Mouse (Mus musculus) 3T3-L1 (cell line): ENCODE measurements around the gene Ube4b.
"Not testable (repeated sequence)": the region's sequence is repeated elsewhere in the genome, so short reads cannot be mapped to it uniquely, and the experiment has no call there.

ENCODE experiments used
- DNase-seq: peaks from one replicate; pipeline ENCODE4 v3.0.0-alpha.2; 2015; ENCODE audit warnings: low read depth, low spot score

The Ube4b gene

DNA sequence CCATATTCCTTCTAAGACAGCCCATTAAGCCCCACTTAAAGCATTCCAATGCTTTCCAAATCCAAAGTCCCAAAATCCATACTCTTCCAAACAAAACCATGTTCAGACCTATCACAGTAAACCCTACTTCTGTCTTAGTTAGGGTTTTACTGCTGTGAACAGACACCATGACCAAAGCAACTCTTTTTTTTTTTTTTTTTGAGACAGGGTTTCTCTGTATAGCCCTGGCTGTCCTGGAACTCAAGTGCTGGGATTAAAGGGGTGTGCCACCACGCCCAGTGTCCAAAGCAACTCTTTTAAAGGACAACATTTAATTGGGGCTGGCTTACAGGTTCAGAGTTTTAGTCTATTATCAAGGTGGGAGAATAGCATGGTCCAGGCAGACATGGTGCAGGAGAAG is 5.3 kb upstream of the Ube4b start:
- not testable (repeated sequence) for DNase-seq

DNA sequence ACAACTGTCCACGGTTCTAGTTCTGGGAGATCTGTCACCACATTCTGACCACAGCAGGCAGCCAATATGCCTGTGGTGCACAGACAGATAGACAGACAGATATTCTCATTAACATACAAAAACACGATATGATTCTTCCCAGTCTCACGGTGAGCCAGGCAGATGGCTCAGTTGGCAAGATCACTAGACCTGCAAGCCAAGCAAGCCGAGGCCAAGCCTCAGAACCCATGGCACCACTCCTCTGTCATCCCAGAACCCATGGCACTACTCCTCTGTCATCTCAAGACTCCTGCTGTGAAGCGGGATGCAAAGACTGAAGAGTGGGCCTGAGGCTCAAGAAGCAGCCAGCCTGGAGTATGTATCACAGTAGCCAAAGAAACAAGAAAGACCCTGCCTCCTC is 3.0 kb upstream of the Ube4b start:
- no peak for DNase-seq

DNA sequence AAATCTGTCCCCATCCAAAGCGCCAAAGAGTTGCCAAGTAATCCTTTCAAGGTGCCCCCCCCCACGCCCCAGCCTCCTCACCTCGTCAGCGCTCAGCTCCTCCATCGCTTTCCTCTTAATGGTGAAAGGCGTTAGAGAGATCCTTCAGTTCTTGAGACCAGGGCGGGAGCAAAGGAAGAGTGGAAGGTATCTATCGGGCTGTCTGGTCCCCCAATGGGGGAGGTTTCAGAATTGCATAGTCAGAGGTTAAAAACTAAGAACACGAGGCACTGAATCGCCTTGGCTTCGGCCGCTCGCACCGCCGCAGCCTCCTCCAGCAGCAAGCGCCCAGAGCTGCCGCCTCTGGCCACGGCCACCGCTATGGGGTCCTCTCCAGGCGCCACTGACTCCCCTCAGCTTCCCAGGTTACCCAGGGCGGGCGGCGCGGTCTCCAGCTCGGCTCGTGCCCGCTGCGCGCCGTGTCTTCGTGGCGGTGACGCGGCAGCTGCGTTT is 702 bp downstream of the Ube4b start:
- DNase-seq = peak; percentile 51

DNA sequence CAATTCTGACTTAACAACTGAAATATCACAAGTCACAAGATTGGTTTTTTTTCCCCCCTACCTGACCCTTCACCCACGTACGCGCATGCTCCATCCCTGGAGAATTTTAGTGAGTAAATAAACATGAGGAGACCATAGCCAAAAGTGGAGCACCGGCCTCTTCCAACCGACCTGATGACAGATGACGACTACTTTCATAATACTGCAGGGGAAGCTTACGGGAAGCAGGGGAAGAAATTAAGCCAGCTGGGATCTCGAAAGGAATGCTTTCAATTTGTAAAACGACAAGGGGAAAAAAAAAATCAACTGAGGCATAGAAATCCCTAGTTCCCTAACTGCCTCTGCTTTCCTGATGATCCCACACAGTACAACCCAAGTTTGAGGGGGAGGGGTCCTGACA is 1.8 kb downstream of the Ube4b start:
- DNase-seq = peak; percentile 67

DNA sequence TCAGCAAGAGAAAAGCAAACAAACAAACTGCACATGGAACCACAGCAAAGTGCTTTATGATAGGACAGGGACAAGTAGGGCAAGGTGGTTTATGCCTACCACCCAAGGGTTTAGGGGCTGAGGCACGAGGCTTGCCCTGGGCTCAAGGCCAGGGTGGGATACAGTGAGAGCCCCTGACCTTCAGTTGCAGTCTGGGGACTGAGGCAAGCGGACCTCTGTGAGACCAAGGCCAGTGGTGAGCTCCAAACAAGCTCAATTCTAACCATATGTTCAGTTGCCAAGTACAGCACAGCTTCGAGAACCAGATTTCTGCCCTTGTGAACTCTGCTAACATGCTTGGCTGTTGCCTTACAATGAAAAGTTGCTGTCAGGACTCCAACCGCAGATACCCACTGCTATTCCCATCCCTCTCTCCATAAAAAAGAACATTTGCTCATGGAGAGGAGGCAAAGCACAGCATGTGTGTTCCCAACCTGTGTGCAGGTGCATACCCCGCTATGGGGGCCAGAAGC is 8.6 kb downstream of the Ube4b start:
- DNase-seq = no peak

DNA sequence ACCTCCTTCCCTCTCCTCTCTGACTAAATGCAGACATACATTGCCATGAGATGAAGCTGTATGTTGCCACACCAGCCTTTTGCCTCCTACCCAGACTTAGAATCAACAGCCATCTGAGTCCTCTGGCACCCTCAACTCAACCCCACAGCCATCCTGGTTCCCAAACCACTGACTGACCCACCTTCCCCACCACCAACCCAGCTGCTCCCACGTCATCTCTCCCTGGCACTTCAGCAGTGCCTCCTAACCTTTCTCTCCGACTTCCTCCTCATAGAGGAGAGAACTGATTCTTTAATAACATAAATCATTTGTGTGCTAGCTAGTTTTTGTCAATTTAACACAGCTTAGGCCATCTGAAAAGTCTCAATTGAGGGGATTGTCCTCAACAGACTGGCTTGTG is 9.6 kb downstream of the Ube4b start:
- DNase-seq = no peak

DNA sequence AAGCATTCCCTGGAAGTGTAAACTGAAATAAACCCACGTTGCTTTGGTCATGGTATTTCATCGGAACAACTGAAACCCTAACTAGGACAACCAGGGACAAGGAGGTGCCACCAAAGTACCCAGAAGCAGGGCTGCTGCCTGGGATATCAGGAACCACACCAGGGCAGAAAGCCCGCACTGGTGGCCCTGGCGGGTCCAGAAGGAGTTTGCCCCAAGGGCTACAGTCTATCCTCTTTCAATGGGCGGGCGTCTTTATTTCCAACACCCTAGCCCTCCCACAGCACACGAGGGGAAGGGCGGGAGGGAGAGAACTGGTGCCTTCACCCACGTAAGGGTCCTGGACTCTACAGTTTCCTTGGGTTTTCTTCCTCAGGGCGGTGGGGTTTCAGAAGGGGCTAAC is 10.1 kb downstream of the Ube4b start:
- DNase-seq = no peak

DNA sequence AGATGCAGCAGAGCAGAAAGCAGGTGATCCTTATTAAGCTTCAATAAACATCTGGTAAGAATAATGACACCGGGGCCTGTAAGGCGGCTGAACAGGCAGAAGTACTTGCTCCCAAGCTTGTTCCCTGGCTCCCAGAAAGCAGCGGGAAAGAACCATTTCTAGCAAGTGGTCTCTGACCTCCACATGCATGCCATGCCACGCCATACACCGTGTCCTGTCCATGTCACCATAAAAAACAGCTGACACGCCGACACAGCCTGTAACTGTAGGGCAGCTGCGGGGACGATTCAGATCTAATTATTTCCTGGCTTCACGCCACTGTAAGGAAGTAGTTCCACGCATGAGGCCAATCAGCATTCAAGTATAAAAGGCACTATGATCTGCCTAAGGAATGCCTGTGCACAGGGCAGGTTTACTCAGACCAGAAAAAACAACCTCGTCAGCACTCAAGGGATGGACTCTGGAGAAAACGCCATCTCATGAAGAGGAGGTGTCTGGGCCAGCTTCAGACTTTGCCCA is 10.8 kb downstream of the Ube4b start:
- no peak for DNase-seq

DNA sequence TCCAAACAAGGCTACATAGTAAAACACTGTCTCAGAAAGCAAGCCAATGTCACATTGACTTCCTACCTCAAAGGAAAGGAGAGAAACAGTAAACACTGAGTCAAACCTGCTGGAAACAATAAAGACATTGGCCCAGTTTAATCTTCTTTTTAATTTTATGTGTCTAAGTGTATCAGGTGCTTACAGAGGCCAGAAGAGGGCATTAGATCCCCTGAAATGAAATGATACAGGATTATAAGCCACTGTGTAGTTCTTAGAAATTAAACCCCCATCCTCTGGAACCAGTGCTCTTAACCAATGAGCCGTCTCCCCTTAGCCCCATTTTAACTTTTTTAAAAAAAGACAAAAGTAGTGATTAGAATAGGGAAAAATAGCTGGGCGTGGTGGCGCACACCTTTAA is 12.3 kb downstream of the Ube4b start:
- no peak for DNase-seq

DNA sequence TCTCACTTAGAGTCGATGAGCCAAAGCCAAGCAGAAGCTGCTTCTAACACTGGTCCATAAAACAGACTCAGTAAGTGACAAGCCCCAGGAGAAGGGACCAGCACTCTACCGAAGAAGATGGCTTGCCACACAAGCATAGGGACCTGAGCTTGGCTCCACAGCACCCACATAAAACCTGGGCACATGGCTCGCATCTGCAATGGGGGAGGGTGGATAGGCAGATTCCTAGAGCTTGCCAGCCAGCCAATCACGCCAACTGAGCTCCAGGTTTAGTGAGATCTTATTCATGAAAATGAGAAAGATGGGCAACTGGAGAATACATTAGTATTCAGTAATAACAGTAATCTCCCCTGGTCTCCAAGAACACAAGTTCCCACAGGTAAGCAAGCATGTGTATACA is 16.8 kb downstream of the Ube4b start:
- no peak for DNase-seq

DNA sequence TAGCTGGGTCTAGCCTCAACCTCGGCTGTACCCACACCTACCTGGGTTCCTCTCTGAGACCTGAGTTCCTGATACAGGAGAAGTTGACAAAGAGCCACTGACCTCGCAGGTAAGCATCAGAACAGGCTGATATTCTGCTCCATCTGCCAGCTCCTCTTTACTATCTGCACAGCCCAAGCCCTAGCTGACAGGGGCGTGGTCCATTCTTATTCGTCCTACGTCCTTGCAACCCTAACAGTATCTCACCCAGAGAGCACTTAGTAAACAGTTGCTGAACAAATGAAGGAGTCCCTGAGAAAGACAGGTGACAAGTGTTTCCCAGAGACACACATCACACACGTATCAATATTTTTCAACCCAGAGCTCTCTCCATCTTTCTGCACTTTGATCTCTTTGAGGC is 18.2 kb downstream of the Ube4b start:
- no peak for DNase-seq

DNA sequence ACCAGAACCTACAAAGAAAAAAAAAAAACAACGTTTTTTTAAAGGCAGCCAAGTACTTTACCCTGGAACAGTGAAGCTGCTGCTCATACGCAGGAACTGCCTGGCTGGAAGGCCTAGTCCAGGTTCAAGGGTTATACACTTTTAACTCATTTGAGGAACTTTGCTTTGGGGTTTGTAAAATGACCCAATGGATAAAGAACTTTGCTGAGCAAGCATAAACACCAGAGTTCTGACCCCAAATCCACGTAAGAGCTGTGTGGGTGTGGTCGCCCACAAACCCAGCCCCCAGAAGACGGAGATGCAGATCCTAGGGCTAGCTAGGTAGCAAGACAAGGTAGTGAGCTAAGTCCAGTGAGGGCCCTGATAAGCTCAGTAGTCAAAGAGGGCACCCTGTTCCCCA is 19.1 kb downstream of the Ube4b start:
- DNase-seq = no peak

DNA sequence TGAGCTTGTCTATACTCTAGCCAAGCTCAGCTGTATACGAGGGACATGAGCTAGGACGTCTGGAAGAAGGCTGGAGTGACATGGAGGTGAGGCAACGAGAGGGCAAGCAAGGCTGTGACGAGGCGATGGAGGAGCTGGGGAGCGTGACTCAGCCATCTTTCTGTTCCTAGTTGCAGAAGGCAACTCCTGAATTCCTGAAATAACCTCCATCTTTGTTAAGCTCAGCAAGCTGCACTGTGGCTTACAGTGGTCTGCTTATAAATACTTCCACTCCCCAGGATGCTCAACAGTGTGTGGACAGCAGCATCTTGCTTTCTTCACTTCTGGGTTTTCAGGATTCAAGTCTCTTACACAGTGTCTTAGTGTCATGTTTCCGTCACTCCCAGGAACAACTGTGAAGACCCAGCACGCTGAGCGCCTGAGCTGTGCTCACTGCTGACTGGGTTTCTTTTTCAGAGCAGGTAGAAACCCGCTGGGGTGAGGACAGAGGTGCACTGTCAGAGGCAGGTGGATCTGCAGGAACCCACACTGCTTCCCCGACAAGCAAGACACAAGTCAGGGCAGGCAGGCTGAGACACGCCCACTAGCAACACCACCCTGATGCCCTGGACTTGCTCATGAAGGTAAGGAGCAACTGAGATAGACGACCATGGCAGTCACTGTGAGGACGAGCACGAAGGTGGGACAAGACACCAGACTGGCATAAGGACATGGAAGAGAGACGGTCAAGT is 20.7 kb downstream of the Ube4b start:
- peak; percentile 73 for DNase-seq

DNA sequence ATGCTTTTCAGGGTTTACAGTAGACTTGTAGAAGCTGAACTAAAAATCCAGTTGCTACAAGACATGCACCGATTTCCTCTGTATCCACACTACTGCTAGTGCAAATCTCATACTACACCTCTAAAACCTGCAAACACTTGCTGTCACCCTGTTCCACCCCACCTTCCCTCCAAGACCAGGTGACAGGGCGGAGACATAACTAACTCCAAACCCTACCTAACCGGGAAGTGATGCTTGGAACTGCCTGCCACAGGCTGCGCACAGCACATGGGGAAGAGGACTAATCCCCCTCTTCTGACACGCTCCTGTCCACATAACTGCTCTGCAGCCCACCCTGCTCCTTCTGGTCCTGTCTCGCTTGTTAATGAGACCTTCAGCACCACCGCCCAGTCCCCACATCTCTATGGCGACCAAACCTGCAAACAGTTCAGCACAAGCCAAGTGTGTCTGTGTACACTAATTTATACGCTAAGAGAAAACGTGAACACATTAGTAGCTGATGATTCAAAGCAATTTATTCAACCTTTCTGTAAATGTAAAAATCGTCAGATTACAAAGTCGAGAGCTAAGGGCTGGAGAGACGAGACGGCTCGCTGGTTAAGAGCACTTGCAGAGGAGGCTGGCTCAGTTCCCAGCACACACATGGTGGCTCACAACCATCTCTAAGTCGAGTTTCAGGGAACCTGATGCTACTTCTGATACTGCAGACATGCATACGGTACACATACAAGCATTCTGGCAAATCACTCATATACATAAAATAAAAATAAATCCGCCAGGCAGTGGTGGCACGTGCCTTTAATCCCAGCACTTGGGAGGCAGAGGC is 21.7 kb downstream of the Ube4b start:
- peak; percentile 18 for DNase-seq

DNA sequence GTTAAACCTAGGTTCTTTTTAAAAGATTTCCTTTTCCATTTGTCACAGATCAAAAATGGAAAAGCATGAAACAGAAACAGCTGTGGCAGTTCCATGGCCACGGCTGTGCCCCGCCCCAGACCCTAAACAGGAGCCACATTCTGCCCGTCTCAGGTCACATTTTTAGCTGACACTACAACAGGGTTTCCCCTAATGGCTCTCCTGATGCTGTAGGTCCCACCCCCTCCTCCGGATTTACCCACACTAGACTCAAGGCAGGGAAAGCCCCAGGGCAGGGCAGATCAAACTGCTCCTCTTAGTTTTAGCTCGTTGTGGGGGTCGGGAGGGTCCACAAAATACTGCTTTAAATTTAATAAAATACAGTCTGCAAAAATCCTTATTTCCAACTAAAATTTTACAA is 23.5 kb downstream of the Ube4b start:
- peak; percentile 62 for DNase-seq

DNA sequence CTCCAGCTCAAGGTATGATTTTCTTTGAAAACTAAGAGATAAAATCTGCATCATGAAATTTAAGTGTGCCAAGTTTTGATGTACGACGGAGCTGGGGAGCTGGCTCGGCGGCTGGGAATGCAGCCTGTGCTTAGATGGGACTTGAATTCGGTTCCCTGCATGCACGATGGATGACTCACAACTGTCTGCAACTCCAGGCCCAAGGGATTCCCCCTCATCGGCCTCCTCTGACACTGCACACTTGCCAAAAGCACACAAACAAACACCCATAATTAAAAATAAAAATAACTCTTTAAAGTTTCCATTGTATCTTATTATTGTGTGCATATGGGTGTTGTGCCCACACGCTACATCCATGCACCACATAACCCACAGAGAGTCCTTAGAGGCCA is 25.0 kb downstream of the Ube4b start:
- peak; percentile 91 for DNase-seq

DNA sequence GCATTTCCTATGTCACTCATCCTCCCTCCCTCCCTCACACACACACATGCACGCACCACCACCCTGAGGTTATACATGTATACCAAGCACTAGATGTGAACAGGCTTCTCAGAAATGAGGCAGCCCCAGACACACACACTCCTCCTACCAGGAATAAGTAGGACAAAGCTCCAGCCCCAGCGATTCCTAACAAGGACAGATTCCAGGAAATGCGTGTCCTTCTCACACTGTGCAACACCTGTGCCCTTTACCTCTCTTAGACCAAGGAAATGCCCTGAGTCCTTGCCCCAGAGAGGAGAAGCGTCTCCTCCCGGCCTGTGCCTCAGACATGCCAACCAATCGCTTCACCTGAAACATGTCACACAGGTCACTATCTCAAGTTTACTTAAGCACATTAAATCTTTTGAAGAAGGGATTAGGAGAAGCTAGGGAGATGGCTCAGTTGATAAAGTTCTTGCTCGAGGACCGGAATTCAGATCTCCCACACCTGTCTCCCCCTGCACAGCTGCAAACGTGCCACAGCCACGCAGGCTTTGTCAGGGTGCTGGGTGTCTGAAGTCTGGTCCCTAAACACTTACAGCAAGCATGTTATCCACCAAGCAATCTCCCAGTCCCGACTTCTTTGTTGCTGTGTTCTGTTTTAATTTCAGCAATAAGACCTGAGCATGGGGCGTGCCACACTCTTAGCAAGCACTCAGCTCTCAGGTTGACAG is 25.5 kb downstream of the Ube4b start:
- peak; percentile 6 for DNase-seq

DNA sequence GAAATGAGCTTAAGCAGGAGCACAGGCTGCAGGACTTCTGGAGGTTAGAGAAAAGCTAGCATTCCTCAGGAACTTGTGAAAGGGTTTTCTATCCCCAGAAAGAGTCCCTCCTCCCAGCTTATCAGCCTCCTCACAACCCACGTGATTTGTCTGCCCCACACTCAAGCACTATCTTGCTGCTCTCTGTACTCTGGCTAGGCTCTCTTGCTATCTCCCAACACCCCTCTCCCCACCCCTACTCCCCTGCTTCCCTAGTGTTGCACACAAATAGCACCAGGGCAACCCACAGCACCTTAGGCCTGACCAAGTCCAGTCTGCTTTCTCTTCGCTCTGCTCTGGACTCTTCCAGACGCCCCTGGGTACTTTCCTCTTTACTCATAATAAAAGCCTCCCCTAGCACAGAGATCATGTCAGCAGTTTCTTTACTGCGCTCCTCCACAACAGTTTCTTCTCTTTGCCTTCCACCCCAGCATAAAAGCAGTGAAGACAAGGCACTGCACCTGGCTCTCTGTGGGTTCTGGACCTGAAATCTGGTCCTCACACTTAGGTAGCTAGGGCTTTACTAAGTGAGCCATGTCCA is 27.1 kb downstream of the Ube4b start:
- no peak for DNase-seq

DNA sequence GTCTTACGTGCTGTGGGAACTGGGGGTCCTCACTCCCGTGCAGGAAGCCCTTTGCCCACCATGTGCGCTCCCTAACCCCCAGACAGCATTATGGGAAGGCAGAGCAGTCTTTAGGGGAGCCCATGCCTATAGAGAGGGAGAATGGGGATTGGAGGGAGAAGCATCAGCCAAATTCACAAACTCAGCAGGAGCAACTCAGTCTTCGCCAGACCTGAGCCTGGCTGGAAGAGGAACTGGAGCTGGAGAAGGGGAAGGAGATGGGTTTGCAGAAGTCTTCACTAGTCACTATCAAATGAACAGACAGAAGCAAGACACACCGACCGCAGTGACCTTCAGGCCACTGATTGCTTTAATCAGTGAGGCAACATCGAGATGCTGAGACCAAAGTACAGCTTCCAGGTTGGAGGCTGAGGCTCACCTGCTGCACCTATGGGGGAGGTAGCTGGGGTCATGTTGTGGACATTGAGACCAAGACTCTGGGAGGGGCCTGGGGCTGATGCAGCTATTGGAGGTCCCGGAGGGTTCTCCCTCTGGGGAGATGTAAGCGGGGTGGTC is 28.3 kb downstream of the Ube4b start:
- no peak for DNase-seq

DNA sequence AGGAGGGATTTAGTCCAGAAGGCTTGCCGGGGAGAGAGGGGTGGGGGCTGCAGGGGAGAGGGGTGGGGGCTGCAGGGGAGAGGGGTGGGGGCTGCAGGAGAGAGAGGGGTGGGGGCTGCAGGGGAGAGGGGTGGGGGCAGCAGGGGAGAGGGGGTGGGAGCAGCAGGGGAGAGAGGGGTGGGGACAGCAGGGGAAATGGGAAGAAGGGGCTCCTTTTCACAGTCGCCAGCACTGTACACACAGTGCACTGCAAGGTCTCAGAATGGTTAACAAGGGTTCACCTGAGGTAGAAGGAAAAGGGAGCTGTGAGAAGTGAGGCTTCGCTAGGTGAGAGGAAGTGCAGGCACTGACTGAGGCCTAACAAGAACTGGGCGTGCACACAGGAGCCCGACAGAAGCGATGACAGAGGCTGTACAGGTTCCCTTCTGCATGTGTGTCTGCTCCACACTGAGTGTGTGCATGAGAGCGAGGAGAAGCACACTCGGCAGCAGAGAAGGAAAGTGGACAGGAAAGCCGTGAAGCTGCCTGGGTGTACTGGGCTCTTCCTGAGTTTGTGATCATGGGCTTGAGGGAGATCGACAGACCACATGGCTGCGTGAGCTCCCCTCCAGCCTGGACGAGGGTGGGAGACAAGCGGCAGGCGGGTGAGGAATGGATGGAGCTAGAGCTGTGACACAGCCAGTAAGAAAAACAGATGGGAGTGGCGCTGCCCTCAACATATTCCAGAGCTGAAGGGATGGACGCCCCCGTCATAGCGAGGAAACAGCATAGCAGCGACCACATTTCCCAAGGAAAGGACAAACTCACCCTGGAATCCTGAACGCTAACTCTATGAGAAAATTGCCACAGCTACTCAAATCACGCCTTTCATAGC is 29.9 kb downstream of the Ube4b start:
- DNase-seq = no peak
